Mouse (Mus musculus): ENCODE measurements at regions not wholly inside any gene's neighbourhood (a gene's known extent, or its start where the extent isn't known, plus 50 kb on each side); places are given as distances from the start of the nearest gene placed in this dataset.

GRCm38 (mm10) chr6:94921741-94922140, 195.3 kb upstream of the Kbtbd8 start:
- Histone ChIP-seq H3K27ac (ENCODE audit: insufficient read depth, low read length) (no peak overlapping the region), H3K4me1 (ENCODE audit: control insufficient read depth, insufficient read depth, low read length) (no peaks in the 10 kb centered on the region), H3K4me3 (ENCODE audit: insufficient read depth, low read length) (no peak overlapping the region)
- no peak for TF ChIP-seq POLR2A (IDR thresholded peaks at IDR 0.05; ENCODE audit: extremely low read depth, insufficient read depth, low read length)
- no peak for TF ChIP-seq CTCF (IDR thresholded peaks at IDR 0.05; ENCODE audit: extremely low read depth, insufficient read depth, low read length)

DNA sequence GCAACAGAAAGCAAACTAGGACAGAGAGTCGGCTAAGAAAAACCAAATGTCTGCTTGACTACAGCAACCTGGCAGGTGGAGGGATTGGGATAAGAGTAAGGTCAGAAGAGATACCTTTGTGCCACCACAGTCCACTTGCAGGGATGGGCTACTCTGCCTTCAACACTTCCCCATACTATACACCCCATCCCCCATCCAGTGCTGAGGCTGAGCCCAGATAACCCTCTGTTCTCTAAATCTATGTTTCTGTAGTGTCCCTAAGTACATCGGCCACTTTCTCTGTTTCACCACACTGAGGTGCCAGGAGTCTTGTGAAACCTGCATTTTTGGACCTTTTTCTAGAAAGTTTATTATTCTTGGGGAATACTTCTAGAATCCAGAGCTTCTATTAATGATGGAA, 196.3 kb upstream of the Kbtbd8 start:
- Histone ChIP-seq H3K27ac (ENCODE audit: insufficient read depth, low read length) (no peak overlapping the region), H3K4me1 (ENCODE audit: control insufficient read depth, insufficient read depth, low read length) (no peaks in the 10 kb centered on the region)

GRCm38 (mm10) chr6:94919194-94919743, 197.8 kb upstream of the Kbtbd8 start:
- Histone ChIP-seq H3K27ac (ENCODE audit: insufficient read depth, low read length) (no peak overlapping the region), H3K4me1 (ENCODE audit: control insufficient read depth, insufficient read depth, low read length) (no peaks in the 10 kb centered on the region), H3K4me3 (ENCODE audit: insufficient read depth, low read length) (no peak overlapping the region)
- no peak for TF ChIP-seq POLR2A (IDR thresholded peaks at IDR 0.05; ENCODE audit: extremely low read depth, insufficient read depth, low read length)
- TF ChIP-seq CTCF (IDR thresholded peaks at IDR 0.05; ENCODE audit: extremely low read depth, insufficient read depth, low read length) = no peak

More for the DNA sequence above, 196.3 kb upstream of the Kbtbd8 start:
- TF ChIP-seq CTCF (IDR thresholded peaks at IDR 0.05; ENCODE audit: extremely low read depth, insufficient read depth, low read length) = no peak
- TF ChIP-seq POLR2A (IDR thresholded peaks at IDR 0.05; ENCODE audit: extremely low read depth, insufficient read depth, low read length) = no peak
- H3K4me3 ChIP-seq (ENCODE audit: insufficient read depth, low read length) = no peak overlapping the region

DNA sequence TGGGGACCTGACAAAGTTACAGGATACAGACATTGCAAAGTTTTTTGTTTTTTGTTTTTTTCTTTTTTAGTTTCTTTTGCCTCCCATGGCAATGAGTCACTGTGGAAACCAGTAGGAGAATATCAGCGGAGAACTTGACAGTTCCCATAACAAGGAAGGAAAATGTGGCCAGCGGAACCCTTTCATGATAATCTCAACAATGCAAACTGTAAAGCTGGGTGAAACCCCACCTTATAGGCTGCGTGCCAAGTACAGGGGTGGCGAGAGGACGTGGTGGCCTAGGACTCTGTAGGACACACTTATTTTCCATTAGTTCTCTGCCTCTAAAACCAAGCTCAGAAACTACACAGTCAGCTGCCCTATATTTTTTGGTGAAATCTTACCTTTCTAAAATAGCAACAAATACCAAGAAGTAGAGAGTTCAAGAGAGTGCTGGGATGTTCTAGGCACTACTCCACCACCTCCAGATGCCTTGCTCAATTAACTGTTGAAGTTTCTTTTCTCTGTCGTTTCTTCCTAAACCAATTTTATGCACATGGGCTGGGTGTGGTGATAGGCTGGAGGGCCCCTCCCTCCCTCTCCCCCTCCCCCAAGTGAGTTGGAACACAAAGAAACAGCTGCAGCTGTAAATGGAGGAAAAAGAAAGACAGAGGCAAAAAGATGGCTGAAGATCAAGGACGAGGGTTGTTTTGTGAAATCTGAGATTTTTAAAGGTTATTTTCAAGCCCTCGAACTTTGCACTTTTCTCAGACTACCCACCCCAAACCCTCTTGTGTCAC, 201.0 kb upstream of the Kbtbd8 start:
- H3K27ac ChIP-seq (ENCODE audit: insufficient read depth, low read length) = no peak overlapping the region
- no peak overlapping the region for H3K4me3 ChIP-seq (ENCODE audit: insufficient read depth, low read length)
- no peaks in the 10 kb centered on the region for H3K4me1 ChIP-seq (ENCODE audit: control insufficient read depth, insufficient read depth, low read length)
- TF ChIP-seq POLR2A (IDR thresholded peaks at IDR 0.05; ENCODE audit: extremely low read depth, insufficient read depth, low read length) (no peak), CTCF (IDR thresholded peaks at IDR 0.05; ENCODE audit: extremely low read depth, insufficient read depth, low read length) (no peak)

DNA sequence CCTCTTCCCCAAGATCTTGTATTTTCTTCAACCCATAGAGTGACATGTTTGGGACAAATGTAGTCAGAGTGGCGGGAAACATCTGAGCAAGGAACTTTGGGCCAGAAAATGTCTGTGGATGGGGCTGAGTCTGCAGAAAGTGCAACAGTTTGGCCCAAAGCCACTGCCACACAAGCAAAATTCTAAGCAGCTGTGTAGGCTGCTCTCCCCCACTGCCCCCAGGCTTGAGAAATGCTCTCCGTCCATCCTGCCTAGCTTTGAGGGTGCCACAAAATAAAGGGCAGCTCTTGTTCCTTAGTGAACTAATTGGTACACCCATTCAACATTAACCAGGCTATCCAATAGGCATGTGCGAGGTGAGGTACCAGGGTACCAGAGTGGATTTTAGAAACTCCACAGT, 205.2 kb upstream of the Kbtbd8 start:
- H3K4me3 ChIP-seq (ENCODE audit: insufficient read depth, low read length) = no peak overlapping the region
- H3K27ac ChIP-seq (ENCODE audit: insufficient read depth, low read length) = no peak overlapping the region
- no peak for TF ChIP-seq POLR2A (IDR thresholded peaks at IDR 0.05; ENCODE audit: extremely low read depth, insufficient read depth, low read length)
- no peak for TF ChIP-seq CTCF (IDR thresholded peaks at IDR 0.05; ENCODE audit: extremely low read depth, insufficient read depth, low read length)
- no peaks in the 10 kb centered on the region for H3K4me1 ChIP-seq (ENCODE audit: control insufficient read depth, insufficient read depth, low read length)

DNA sequence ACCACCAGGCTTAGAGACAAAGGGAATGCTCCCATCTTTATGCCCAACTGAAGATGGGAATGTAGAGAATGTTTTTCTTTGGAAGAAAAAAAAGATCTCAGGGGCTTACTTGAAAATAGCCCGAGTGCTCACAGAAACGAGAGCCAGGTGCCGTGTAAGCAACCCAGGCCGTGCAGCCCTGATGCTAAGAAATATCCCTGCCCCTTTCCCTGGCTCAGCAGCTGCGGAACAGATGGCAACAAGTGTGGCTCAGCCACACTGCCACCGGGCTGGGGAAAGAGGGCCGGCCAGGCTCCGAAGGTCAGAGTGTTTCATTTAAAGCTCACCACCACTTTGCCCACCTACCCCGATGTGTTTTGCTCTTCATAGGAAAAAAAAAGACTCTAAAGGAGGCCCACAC, 205.7 kb upstream of the Kbtbd8 start:
- H3K4me3 ChIP-seq (ENCODE audit: insufficient read depth, low read length) = no peak overlapping the region
- no peak for TF ChIP-seq POLR2A (IDR thresholded peaks at IDR 0.05; ENCODE audit: extremely low read depth, insufficient read depth, low read length)
- TF ChIP-seq CTCF (IDR thresholded peaks at IDR 0.05; ENCODE audit: extremely low read depth, insufficient read depth, low read length) = no peak
- H3K27ac ChIP-seq (ENCODE audit: insufficient read depth, low read length) = no peak overlapping the region
- no peaks in the 10 kb centered on the region for H3K4me1 ChIP-seq (ENCODE audit: control insufficient read depth, insufficient read depth, low read length)

DNA sequence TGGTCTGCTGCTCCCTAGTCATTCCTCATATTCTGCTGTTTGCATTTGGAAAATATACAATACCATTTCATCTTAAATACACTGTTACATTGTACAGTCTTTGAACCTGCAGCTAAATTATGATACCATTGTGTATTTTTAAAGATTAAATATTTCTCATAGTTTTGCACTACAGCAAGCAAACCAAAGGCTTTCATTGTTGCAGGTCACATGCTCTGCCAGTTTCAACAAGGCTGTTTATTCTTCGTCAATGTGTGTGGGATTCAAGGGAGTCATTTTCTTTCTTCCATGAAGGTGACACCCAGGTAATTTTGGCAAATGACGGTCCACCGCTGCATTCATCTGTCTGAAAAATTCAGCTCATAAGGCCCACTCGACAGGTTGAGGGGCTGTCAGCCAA, 200.9 kb upstream of the Lrig1 start:
- H3K4me3 ChIP-seq (ENCODE audit: insufficient read depth, low read length) = no peak overlapping the region
- TF ChIP-seq POLR2A (IDR thresholded peaks at IDR 0.05; ENCODE audit: extremely low read depth, insufficient read depth, low read length) = no peak
- no peak for TF ChIP-seq CTCF (IDR thresholded peaks at IDR 0.05; ENCODE audit: extremely low read depth, insufficient read depth, low read length)
- H3K27ac ChIP-seq (ENCODE audit: insufficient read depth, low read length) = no peak overlapping the region
- H3K4me1 ChIP-seq (ENCODE audit: control insufficient read depth, insufficient read depth, low read length) = no peaks in the 10 kb centered on the region

GRCm38 (mm10) chr6:94898881-94899280, 198.9 kb upstream of the Lrig1 start:
- Histone ChIP-seq H3K4me1 (ENCODE audit: control insufficient read depth, insufficient read depth, low read length) (no peaks in the 10 kb centered on the region), H3K4me3 (ENCODE audit: insufficient read depth, low read length) (no peak overlapping the region), H3K27ac (ENCODE audit: insufficient read depth, low read length) (no peak overlapping the region)
- TF ChIP-seq CTCF (IDR thresholded peaks at IDR 0.05; ENCODE audit: extremely low read depth, insufficient read depth, low read length) (no peak), POLR2A (IDR thresholded peaks at IDR 0.05; ENCODE audit: extremely low read depth, insufficient read depth, low read length) (no peak)

GRCm38 (mm10) chr6:94890165-94890564, 190.2 kb upstream of the Lrig1 start:
- Histone ChIP-seq H3K4me3 (ENCODE audit: insufficient read depth, low read length) (no peak overlapping the region), H3K27ac (ENCODE audit: insufficient read depth, low read length) (no peak overlapping the region), H3K4me1 (ENCODE audit: control insufficient read depth, insufficient read depth, low read length) (no peaks in the 10 kb centered on the region)
- TF ChIP-seq POLR2A (IDR thresholded peaks at IDR 0.05; ENCODE audit: extremely low read depth, insufficient read depth, low read length) (no peak), CTCF (IDR thresholded peaks at IDR 0.05; ENCODE audit: extremely low read depth, insufficient read depth, low read length) (no peak)

DNA sequence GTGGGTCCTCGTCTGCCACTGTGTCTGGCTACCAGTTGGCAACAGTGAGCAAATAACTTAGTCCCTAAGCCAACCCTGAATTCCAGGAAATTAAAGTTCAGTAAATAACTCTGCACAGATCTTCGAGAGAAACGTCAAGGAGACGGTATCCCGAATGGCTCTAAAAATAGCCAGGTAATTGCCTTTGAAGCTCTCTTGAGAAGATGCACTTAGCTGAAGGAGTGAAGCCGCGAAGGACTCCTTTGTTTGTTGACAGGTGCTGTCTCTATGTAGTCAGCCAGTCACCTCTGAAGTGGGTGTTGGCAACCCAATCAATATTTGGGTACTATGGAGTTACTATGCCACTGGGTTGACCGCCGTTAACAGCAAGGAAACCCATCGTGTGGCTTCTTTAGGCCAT, 189.3 kb upstream of the Lrig1 start:
- no peak overlapping the region for H3K27ac ChIP-seq (ENCODE audit: insufficient read depth, low read length)
- H3K4me1 ChIP-seq (ENCODE audit: control insufficient read depth, insufficient read depth, low read length) = no peaks in the 10 kb centered on the region
- no peak overlapping the region for H3K4me3 ChIP-seq (ENCODE audit: insufficient read depth, low read length)
- no peak for TF ChIP-seq CTCF (IDR thresholded peaks at IDR 0.05; ENCODE audit: extremely low read depth, insufficient read depth, low read length)
- TF ChIP-seq POLR2A (IDR thresholded peaks at IDR 0.05; ENCODE audit: extremely low read depth, insufficient read depth, low read length) = no peak

All from cortical plate, adult 2 months (tissue).